8 mouse cellular contexts compared by ENCODE assay signal in the genomic region with DNA sequence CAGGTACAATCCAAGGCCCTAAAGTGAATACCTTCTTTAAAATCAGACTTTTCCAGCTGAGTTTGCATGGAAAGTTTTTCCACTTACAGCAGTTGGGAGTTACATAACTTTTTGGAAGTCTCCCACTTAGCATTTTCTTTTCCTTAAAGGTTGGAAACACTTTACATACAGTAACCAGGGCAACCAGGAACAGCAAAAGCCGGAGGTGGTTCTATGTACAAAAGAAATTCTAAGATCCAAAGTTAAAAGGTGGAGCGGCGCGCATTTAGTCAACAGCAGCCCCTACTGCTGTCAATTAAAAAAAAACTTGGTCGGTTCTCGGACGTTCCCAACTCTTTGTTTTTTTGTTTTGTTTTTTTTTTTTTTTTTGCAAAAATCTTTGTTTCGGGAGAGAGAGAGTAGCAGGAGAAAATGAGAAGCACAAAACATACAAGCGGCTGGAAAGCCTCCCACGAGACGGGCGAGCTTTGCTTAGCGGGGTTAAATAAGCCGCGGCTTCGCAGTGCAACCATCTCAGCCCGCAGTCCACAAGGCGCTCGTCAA. TPM values are rescaled to one million over a fixed set of nuclear protein-coding genes. Genes with fewer than 3 reads are reported as not detected.
A peak's percentile ranks its signal among the peaks of the same experiment; 100 is the strongest.
DNase-seq lines count a peak whose midpoint lies in the region; ATAC-seq lines count a peak whose summit lies in the region.

No protein-coding gene starts in this region.

- no peak for ATAC-seq in midbrain, embryonic 16.5 days

- peak overlapping the region; percentile 88 for H3K4me3 ChIP-seq in forebrain, embryonic 10.5 days
- peak overlapping the region; percentile 77 for H3K4me3 ChIP-seq in midbrain, embryonic 16.5 days (ENCODE audit: low read depth, low read length)

- under 1% methylated on average over 19 of the region's 19 CpGs for WGBS in forebrain, embryonic 10.5 days
- WGBS in midbrain, embryonic 16.5 days: under 1% methylated on average over 19 of the region's 19 CpGs

- peak overlapping the region; percentile 97 for H3K27ac ChIP-seq in forebrain, embryonic 10.5 days
- peak overlapping the region; percentile 81 for H3K27ac ChIP-seq in midbrain, embryonic 16.5 days (ENCODE audit: low read length)

- DNase-seq in kidney, adult 11 months: peak; percentile 18
- DNase-seq in kidney, adult 18-20 months: no peak
- peak; percentile 68 for DNase-seq in Muller cell, postnatal 12 days (ENCODE audit: inconsistent ontology term)
- DNase-seq in forebrain, embryonic 10.5 days (ENCODE audit: extremely low spot score, low spot score): no peak
- DNase-seq in kidney, postnatal 36 days: peak; percentile 26 to 57
- no peak for DNase-seq in spleen, adult 12 weeks (ENCODE audit: low spot score)
- DNase-seq in natural killer cell, adult 2 months (ENCODE audit: low spot score in 2 of 2): no peak

- no peaks in the 10 kb centered on the region for H3K9me3 ChIP-seq in forebrain, embryonic 10.5 days
- no peaks in the 10 kb centered on the region for H3K9me3 ChIP-seq in midbrain, embryonic 16.5 days (replicated peaks; ENCODE audit: control insufficient read depth, low read length, poor library complexity, severe bottlenecking)

- H3K4me1 ChIP-seq in forebrain, embryonic 10.5 days: peaks cover 13% of the 10 kb centered on the region
- peaks cover 13% of the 10 kb centered on the region for H3K4me1 ChIP-seq in midbrain, embryonic 16.5 days (ENCODE audit: control insufficient read depth, insufficient read depth, low read length)

- peak overlapping the region; percentile 85 for H3K9ac ChIP-seq in midbrain, embryonic 16.5 days (ENCODE audit: low read depth, low read length)

- H3K36me3 ChIP-seq in forebrain, embryonic 10.5 days (replicated peaks): peaks cover 35% of the 10 kb centered on the region
- peaks cover 2% of the 10 kb centered on the region for H3K36me3 ChIP-seq in midbrain, embryonic 16.5 days (ENCODE audit: control insufficient read depth, insufficient read depth, low read length)

- H3K27me3 ChIP-seq in forebrain, embryonic 10.5 days (ENCODE audit: poor library complexity, severe bottlenecking): no peaks in the 10 kb centered on the region
- H3K27me3 ChIP-seq in midbrain, embryonic 16.5 days (ENCODE audit: control insufficient read depth, insufficient read depth, low read depth, low read length): no peaks in the 10 kb centered on the region

- H3K4me2 ChIP-seq in midbrain, embryonic 16.5 days (ENCODE audit: low read length): peak overlapping the region; percentile 81

RNA-seq across cellular contexts. Expression of gene Snw1, which starts 0.6 kb away (rescaled TPM):
- polyA plus RNA-seq in forebrain, embryonic 10.5 days (2016; fragmentation: Nextera tagmentation; extraction: Ambion mirVana): 167 and 169 TPM in 2 replicates
- 93.1 and 103 TPM in 2 replicates for polyA plus RNA-seq in midbrain, embryonic 16.5 days (2015; fragmentation: Nextera tagmentation; extraction: Ambion mirVana)

RNA-seq across cellular contexts. Expression of gene Gm5788, which starts 23.0 kb away (rescaled TPM):
- not detected in 2 replicates for polyA plus RNA-seq in forebrain, embryonic 10.5 days (2016; fragmentation: Nextera tagmentation; extraction: Ambion mirVana)
- polyA plus RNA-seq in midbrain, embryonic 16.5 days (2015; fragmentation: Nextera tagmentation; extraction: Ambion mirVana): not detected in 2 replicates

RNA-seq across cellular contexts. Expression of gene Alkbh1, which starts 27.7 kb away (rescaled TPM):
- 63.1 and 71.7 TPM in 2 replicates for polyA plus RNA-seq in forebrain, embryonic 10.5 days (2016; fragmentation: Nextera tagmentation; extraction: Ambion mirVana)
- 40.7 and 41.8 TPM in 2 replicates for polyA plus RNA-seq in midbrain, embryonic 16.5 days (2015; fragmentation: Nextera tagmentation; extraction: Ambion mirVana)

RNA-seq across cellular contexts. Expression of gene Slirp, which starts 27.8 kb away (rescaled TPM):
- polyA plus RNA-seq in forebrain, embryonic 10.5 days (2016; fragmentation: Nextera tagmentation; extraction: Ambion mirVana): 319 and 328 TPM in 2 replicates
- 195 and 209 TPM in 2 replicates for polyA plus RNA-seq in midbrain, embryonic 16.5 days (2015; fragmentation: Nextera tagmentation; extraction: Ambion mirVana)

RNA-seq across cellular contexts. Expression of gene Gm8300, which starts 42.6 kb away (rescaled TPM):
- not detected in 2 replicates for polyA plus RNA-seq in forebrain, embryonic 10.5 days (2016; fragmentation: Nextera tagmentation; extraction: Ambion mirVana)
- polyA plus RNA-seq in midbrain, embryonic 16.5 days (2015; fragmentation: Nextera tagmentation; extraction: Ambion mirVana): not detected in 2 replicates

Comparison
In these comparisons a context has a peak if more than half of its experiments do, and no peak if none do; other contexts are left out.
1. DNase-seq: peak in kidney, adult 11 months (single experiment), Muller cell, postnatal 12 days (single experiment) and kidney, postnatal 36 days (2 of 2); none in kidney, adult 18-20 months (single experiment), forebrain, embryonic 10.5 days (single experiment), spleen, adult 12 weeks (single experiment) and natural killer cell, adult 2 months (0 of 2).